8 mouse cellular contexts compared by ENCODE assay signal in genomic region chr8:65617871-65618751, GRCm38 (mm10). TPM values are rescaled to one million over a fixed set of nuclear protein-coding genes. Genes with fewer than 3 reads are reported as not detected.
A peak's percentile ranks its signal among the peaks of the same experiment; 100 is the strongest.
DNase-seq lines count a peak whose midpoint lies in the region; ATAC-seq and TF ChIP-seq lines count a peak whose summit lies in the region.

Gene March1, plus strand, starts transcription at chr8:65617900.

- peak within 1 kb of the TSS; percentile 80 for H3K9ac ChIP-seq in hindbrain, embryonic 13.5 days
- H3K9ac ChIP-seq in limb, embryonic 13.5 days: 0 out of 2 replicates have a peak within 1 kb of the TSS, but pooled peaks have one; percentile 13

- H3K9me3 ChIP-seq in hindbrain, embryonic 13.5 days: no peaks in the 10 kb centered on the region
- no peaks in the 10 kb centered on the region for H3K9me3 ChIP-seq in limb, embryonic 13.5 days

- intact Hi-C loops in gastrocnemius, adult 2 months (cut with DNase I): no loop called here

- peak; percentile 11 for DNase-seq in gastrocnemius, adult 2 months
- DNase-seq in gastrocnemius, postnatal 25 days: no peak
- DNase-seq in embryo, embryonic 11 days: peak; percentile 31
- peak; percentile 71 for DNase-seq in right cerebral cortex, postnatal 14 days
- DNase-seq in urinary bladder, postnatal 14 days (ENCODE audit: low spot score): no peak
- no peak for DNase-seq in urinary bladder, postnatal 10 days (ENCODE audit: low spot score)

- H3K27ac ChIP-seq in gastrocnemius, adult 2 months: no peak within 1 kb of the TSS
- H3K27ac ChIP-seq in hindbrain, embryonic 13.5 days: peak within 1 kb of the TSS; percentile 83
- H3K27ac ChIP-seq in limb, embryonic 13.5 days: no peak within 1 kb of the TSS

- 0 out of 2 replicates have a peak, but pooled peaks cover 3% of the 10 kb centered on the region for H3K4me1 ChIP-seq in hindbrain, embryonic 13.5 days (replicated peaks)
- no peaks in the 10 kb centered on the region for H3K4me1 ChIP-seq in limb, embryonic 13.5 days

- H3K36me3 ChIP-seq in hindbrain, embryonic 13.5 days: no peaks in the 10 kb centered on the region
- H3K36me3 ChIP-seq in limb, embryonic 13.5 days: no peaks in the 10 kb centered on the region

- H3K27me3 ChIP-seq in hindbrain, embryonic 13.5 days: peaks cover 14% of the 10 kb centered on the region; the same call in 1 of the 2 replicates
- H3K27me3 ChIP-seq in limb, embryonic 13.5 days: peaks cover 36% of the 10 kb centered on the region

- H3K4me3 ChIP-seq in gastrocnemius, adult 2 months: no peak within 1 kb of the TSS
- H3K4me3 ChIP-seq in hindbrain, embryonic 13.5 days: peak within 1 kb of the TSS; percentile 52
- no peak within 1 kb of the TSS for H3K4me3 ChIP-seq in limb, embryonic 13.5 days

- peak within 1 kb of the TSS; percentile 59 for H3K4me2 ChIP-seq in hindbrain, embryonic 13.5 days
- H3K4me2 ChIP-seq in limb, embryonic 13.5 days (replicated peaks): peak within 1 kb of the TSS; percentile 36

- ATAC-seq in hindbrain, embryonic 13.5 days (ENCODE audit: low FRiP score): peak; percentile 94
- ATAC-seq in limb, embryonic 13.5 days (ENCODE audit: low FRiP score, low read depth): peak; percentile 54; the same call in 1 of the 2 replicates

- no peak for TF ChIP-seq CTCF in gastrocnemius, adult 2 months (IDR thresholded peaks at IDR 0.05)

- under 1% methylated on average over 23 of the region's 23 CpGs for WGBS in hindbrain, embryonic 13.5 days
- 1% methylated on average over 23 of the region's 23 CpGs for WGBS in limb, embryonic 13.5 days

RNA-seq across cellular contexts. Expression of gene March1, which starts in this region (rescaled TPM):
- under 1 TPM; 0.20 to 0.42 TPM for total RNA-seq in gastrocnemius, adult 2 months (2021)
- total RNA-seq in gastrocnemius, postnatal 25 days (2021): under 1 TPM; 0.38 to 0.40 TPM
- 35.9 and 39.6 TPM in 2 replicates for polyA plus RNA-seq in hindbrain, embryonic 13.5 days (2015; fragmentation: Nextera tagmentation; extraction: Ambion mirVana)
- 0.65 and 0.88 TPM in 2 replicates for polyA plus RNA-seq in limb, embryonic 13.5 days (2015; fragmentation: Nextera tagmentation; extraction: Ambion mirVana)

Comparison
In these comparisons a context has a peak if more than half of its experiments do, and no peak if none do; other contexts are left out.
1. RNA of gene March1 (polyA plus RNA-seq): 35.9 to 39.6 TPM in hindbrain, embryonic 13.5 days; 0.65 to 0.88 TPM in limb, embryonic 13.5 days; every median in the first group is over 10 times any median in the second.
2. Peak in DNase-seq in gastrocnemius, adult 2 months; RNA of the gene not detected or under 1 TPM.
3. Peak in ATAC-seq, H3K9ac ChIP-seq and H3K4me2 ChIP-seq in limb, embryonic 13.5 days; RNA of the gene not detected or under 1 TPM.
4. DNase-seq: peak in embryo, embryonic 11 days (single experiment) and right cerebral cortex, postnatal 14 days (single experiment); none in gastrocnemius, postnatal 25 days (single experiment), urinary bladder, postnatal 14 days (single experiment) and urinary bladder, postnatal 10 days (single experiment).